In the genomic region with DNA sequence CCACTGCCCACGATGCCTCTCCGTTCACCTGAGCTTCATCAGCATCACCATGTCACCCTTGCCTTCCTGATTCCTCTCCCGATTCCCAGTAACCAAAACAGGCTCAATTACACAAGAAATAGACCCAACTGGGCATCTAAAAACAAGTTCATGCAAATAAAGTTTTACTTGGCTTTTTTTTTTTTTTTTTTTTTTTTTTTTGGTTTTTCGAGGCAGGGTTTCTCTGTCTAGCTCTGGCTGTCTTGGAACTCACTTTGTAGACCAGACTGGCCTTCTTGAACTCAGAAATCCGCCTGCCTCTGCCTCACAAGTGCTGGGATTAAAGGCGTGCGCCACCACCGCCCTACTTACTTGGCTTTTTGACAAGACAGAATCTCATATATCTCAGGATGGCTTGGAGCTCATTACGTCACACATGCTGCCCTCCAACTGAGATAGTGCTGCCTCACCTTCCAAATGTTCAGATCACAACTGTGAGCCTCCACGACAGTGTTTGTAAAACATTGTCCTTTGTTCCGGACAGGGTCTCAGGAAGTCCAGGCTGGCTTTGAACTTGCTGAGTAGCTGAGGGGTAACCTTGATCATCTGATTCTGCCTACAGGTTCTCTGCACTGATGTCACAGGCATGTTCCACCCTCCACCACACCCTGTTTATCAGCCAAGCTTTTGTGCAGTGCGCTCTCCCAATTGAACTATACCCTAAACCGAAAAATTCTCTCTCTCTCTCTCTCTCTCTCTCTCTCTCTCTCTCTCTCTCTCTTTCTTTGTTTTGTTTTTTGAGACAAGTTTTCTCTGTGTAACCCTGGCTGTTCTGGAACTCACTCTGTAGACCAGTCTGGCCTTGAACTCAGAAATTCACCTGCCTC, we compare ENCODE assay signal across 8 mouse cellular contexts. TPM values are rescaled to one million over a fixed set of nuclear protein-coding genes. Genes with fewer than 3 reads are reported as not detected.
A peak's percentile ranks its signal among the peaks of the same experiment; 100 is the strongest.
DNase-seq lines count a peak whose midpoint lies in the region; ATAC-seq and TF ChIP-seq lines count a peak whose summit lies in the region.

No protein-coding gene starts in this region.

- H3K4me1 ChIP-seq in E14TG2a.4 (replicated peaks; ENCODE audit: low read depth, low read length), result peaks cover 30% of the 10 kb centered on the region
- H3K4me1 ChIP-seq in forebrain, postnatal 0 days (ENCODE audit: insufficient read depth), result peaks cover 14% of the 10 kb centered on the region
- no peaks in the 10 kb centered on the region; the same call in none of the 2 replicates for H3K4me1 ChIP-seq in liver, postnatal 0 days (ENCODE audit: insufficient read depth)

- DNase-seq in gastrocnemius, adult 2 months, result no peak
- no peak for DNase-seq in gastrocnemius, postnatal 25 days
- DNase-seq in forebrain, postnatal 0 days, result no peak
- no peak for DNase-seq in liver, postnatal 0 days
- no peak for DNase-seq in testis, postnatal 14 days (ENCODE audit: low spot score)
- no peak for DNase-seq in T-cell, adult 2 months (ENCODE audit: low spot score)
- no peak for DNase-seq in embryo, embryonic 10.5 days (ENCODE audit: low spot score)

- peaks cover 49% of the 10 kb centered on the region for H3K27me3 ChIP-seq in E14TG2a.4 (ENCODE audit: insufficient read depth, low read length)
- H3K27me3 ChIP-seq in forebrain, postnatal 0 days (ENCODE audit: insufficient read depth, low read length), result no peaks in the 10 kb centered on the region
- peaks cover 52% of the 10 kb centered on the region for H3K27me3 ChIP-seq in liver, postnatal 0 days (ENCODE audit: insufficient read depth, low read length)

- ATAC-seq in forebrain, postnatal 0 days, result no peak
- no peak for ATAC-seq in liver, postnatal 0 days

- intact Hi-C loops in gastrocnemius, adult 2 months (cut with DNase I), result no loop called here

- peak overlapping the region; percentile 66; the same call in 1 of the 2 replicates for H3K4me3 ChIP-seq in gastrocnemius, adult 2 months
- peak overlapping the region; percentile 91 for H3K4me3 ChIP-seq in E14TG2a.4 (replicated peaks; ENCODE audit: low read length)
- H3K4me3 ChIP-seq in forebrain, postnatal 0 days (ENCODE audit: low read depth, low read length), result peak overlapping the region; percentile 78
- H3K4me3 ChIP-seq in liver, postnatal 0 days (ENCODE audit: low read depth, low read length), result no peak overlapping the region; the same call in 1 of the 2 replicates

- TF ChIP-seq EP300 in liver, postnatal 0 days (IDR thresholded peaks at IDR 0.05; ENCODE audit: low read depth), result no peak

- H3K27ac ChIP-seq in gastrocnemius, adult 2 months, result no peak overlapping the region
- peak overlapping the region; percentile 95 for H3K27ac ChIP-seq in forebrain, postnatal 0 days (ENCODE audit: low read depth, low read length)
- H3K27ac ChIP-seq in liver, postnatal 0 days (ENCODE audit: low read depth), result no peak overlapping the region

- no peak for TF ChIP-seq CTCF in gastrocnemius, adult 2 months (IDR thresholded peaks at IDR 0.05)
- 0 out of 2 replicates have a peak, but pooled peaks have one; percentile 3 for TF ChIP-seq CTCF in E14TG2a.4 (conservative IDR thresholded peaks at IDR 0.05; ENCODE audit: low read length)
- no peak for TF ChIP-seq CTCF in forebrain, postnatal 0 days (IDR thresholded peaks at IDR 0.05; ENCODE audit: low read depth)
- TF ChIP-seq CTCF in liver, postnatal 0 days (IDR thresholded peaks at IDR 0.05; ENCODE audit: low read depth), result no peak

- no peaks in the 10 kb centered on the region for H3K9me3 ChIP-seq in E14TG2a.4 (ENCODE audit: low read length)
- H3K9me3 ChIP-seq in forebrain, postnatal 0 days (ENCODE audit: low read length), result no peaks in the 10 kb centered on the region
- H3K9me3 ChIP-seq in liver, postnatal 0 days (ENCODE audit: low read length), result no peaks in the 10 kb centered on the region

- peak overlapping the region; percentile 96 for H3K9ac ChIP-seq in forebrain, postnatal 0 days
- H3K9ac ChIP-seq in liver, postnatal 0 days (replicated peaks), result no peak overlapping the region

- no peaks in the 10 kb centered on the region for H3K36me3 ChIP-seq in E14TG2a.4 (ENCODE audit: insufficient read depth, low read length)
- no peaks in the 10 kb centered on the region for H3K36me3 ChIP-seq in forebrain, postnatal 0 days (ENCODE audit: insufficient read depth)
- no peaks in the 10 kb centered on the region for H3K36me3 ChIP-seq in liver, postnatal 0 days (replicated peaks; ENCODE audit: insufficient read depth, low read length)

- H3K4me2 ChIP-seq in forebrain, postnatal 0 days (ENCODE audit: low read depth), result peak overlapping the region; percentile 87
- peak overlapping the region; percentile 70; the same call in 1 of the 2 replicates for H3K4me2 ChIP-seq in liver, postnatal 0 days (ENCODE audit: low read depth, low read length)

- 59% methylated on average over 13 of the region's 13 CpGs for WGBS in forebrain, postnatal 0 days
- 53% methylated on average over 13 of the region's 13 CpGs for WGBS in liver, postnatal 0 days (ENCODE audit: insufficient replicate concordance)

RNA-seq across cellular contexts. Expression of gene Mast1, which starts 0.7 kb away (rescaled TPM):
- total RNA-seq in gastrocnemius, adult 2 months (2021), result under 1 TPM in 1 of 2 experiments, not detected in 1; 0.17 TPM
- total RNA-seq in gastrocnemius, postnatal 25 days (2021), result not detected
- total RNA-seq in forebrain, postnatal 0 days (2014; rRNA removed), result 39.7 and 57.7 TPM in 2 replicates
- 44.2 and 63.8 TPM in 2 replicates for polyA plus RNA-seq in forebrain, postnatal 0 days (2015; fragmentation: Nextera tagmentation; extraction: Ambion mirVana)
- 0.07 TPM in 1 of 2 replicates, not detected in the other for polyA plus RNA-seq in liver, postnatal 0 days (2015; fragmentation: Nextera tagmentation; extraction: Ambion mirVana)

RNA-seq across cellular contexts. Expression of gene Rtbdn, which starts 8.9 kb away (rescaled TPM):
- total RNA-seq in gastrocnemius, adult 2 months (2021), result not detected
- total RNA-seq in gastrocnemius, postnatal 25 days (2021), result not detected
- 4.8 and 10.4 TPM in 2 replicates for total RNA-seq in forebrain, postnatal 0 days (2014; rRNA removed)
- polyA plus RNA-seq in forebrain, postnatal 0 days (2015; fragmentation: Nextera tagmentation; extraction: Ambion mirVana), result 1.7 and 3.5 TPM in 2 replicates
- polyA plus RNA-seq in liver, postnatal 0 days (2015; fragmentation: Nextera tagmentation; extraction: Ambion mirVana), result 0.09 TPM in 1 of 2 replicates, not detected in the other

RNA-seq across cellular contexts. Expression of gene Dnase2a, which starts 29.5 kb away (rescaled TPM):
- total RNA-seq in gastrocnemius, adult 2 months (2021), result 1 to 10 TPM; 4.0 to 8.4 TPM
- total RNA-seq in gastrocnemius, postnatal 25 days (2021), result 1 to 10 TPM; 4.5 to 5.7 TPM
- total RNA-seq in forebrain, postnatal 0 days (2014; rRNA removed), result 3.6 and 3.7 TPM in 2 replicates
- polyA plus RNA-seq in forebrain, postnatal 0 days (2015; fragmentation: Nextera tagmentation; extraction: Ambion mirVana), result 6.3 and 7.1 TPM in 2 replicates
- polyA plus RNA-seq in liver, postnatal 0 days (2015; fragmentation: Nextera tagmentation; extraction: Ambion mirVana), result 15.4 and 16.0 TPM in 2 replicates

RNA-seq across cellular contexts. Expression of gene Gm49661, which starts 31.4 kb away (rescaled TPM):
- not detected for total RNA-seq in gastrocnemius, adult 2 months (2021)
- total RNA-seq in gastrocnemius, postnatal 25 days (2021), result not detected
- not detected in 2 replicates for total RNA-seq in forebrain, postnatal 0 days (2014; rRNA removed)
- not detected in 2 replicates for polyA plus RNA-seq in forebrain, postnatal 0 days (2015; fragmentation: Nextera tagmentation; extraction: Ambion mirVana)
- 0.89 TPM in 1 of 2 replicates, not detected in the other for polyA plus RNA-seq in liver, postnatal 0 days (2015; fragmentation: Nextera tagmentation; extraction: Ambion mirVana)

RNA-seq across cellular contexts. Expression of gene Prdx2, which starts 31.5 kb away (rescaled TPM):
- 100 to 1,000 TPM; 151 to 245 TPM for total RNA-seq in gastrocnemius, adult 2 months (2021)
- total RNA-seq in gastrocnemius, postnatal 25 days (2021), result 100 to 1,000 TPM; 192 to 200 TPM
- 814 and 983 TPM in 2 replicates for total RNA-seq in forebrain, postnatal 0 days (2014; rRNA removed)
- polyA plus RNA-seq in forebrain, postnatal 0 days (2015; fragmentation: Nextera tagmentation; extraction: Ambion mirVana), result 974 and 1,110 TPM in 2 replicates
- polyA plus RNA-seq in liver, postnatal 0 days (2015; fragmentation: Nextera tagmentation; extraction: Ambion mirVana), result 780 and 831 TPM in 2 replicates

Comparison
In these comparisons a context has a peak if more than half of its experiments do, and no peak if none do; other contexts are left out.
1. RNA of gene Mast1, which starts 0.7 kb away (total RNA-seq): 39.7 to 57.7 TPM in forebrain, postnatal 0 days; 0.17 TPM in gastrocnemius, adult 2 months and not detected in gastrocnemius, postnatal 25 days; every median in the first group is over 10 times any median in the second.